Mouse (Mus musculus): Measurements from ENCODE around the gene Wnt7a.

The Wnt7a gene

GRCm38 (mm10) chr6:91339612-91340246 is 71.4 kb downstream of the Wnt7a start:
- DNase-seq (ENCODE audit: low spot score), result no peak

DNA sequence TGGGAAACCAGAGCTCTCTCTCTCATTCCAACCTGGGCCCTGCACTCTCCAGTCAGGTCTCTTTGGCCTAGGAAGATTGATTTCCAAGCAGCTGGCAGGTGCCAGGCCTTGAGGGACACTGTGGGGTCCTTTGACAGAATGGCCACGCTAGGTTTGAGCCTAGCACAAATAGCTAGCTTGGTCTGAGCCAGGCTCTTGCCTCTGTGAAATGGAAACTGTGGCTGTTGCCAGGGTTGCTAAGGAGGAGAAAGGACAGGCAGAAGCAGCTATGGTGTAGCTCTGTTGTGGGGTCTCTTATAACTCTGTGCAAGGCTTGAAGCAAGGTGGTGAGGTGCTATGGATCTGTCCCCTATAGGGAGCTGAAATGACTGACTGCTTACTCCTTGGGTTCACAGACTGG is 75.7 kb downstream of the Wnt7a start:
- no peak for DNase-seq (ENCODE audit: low spot score)

- no peak for DNase-seq (ENCODE audit: low spot score)
Observed at GRCm38 (mm10) chr6:91331886-91332285, 79.3 kb downstream of the Wnt7a start.

- DNase-seq (ENCODE audit: low spot score), result no peak
Observed at GRCm38 (mm10) chr6:91325556-91325955, 85.6 kb downstream of the Wnt7a start.

- DNase-seq (ENCODE audit: low spot score), result no peak
Observed at GRCm38 (mm10) chr6:91324752-91325151, 86.4 kb downstream of the Wnt7a start.

DNA sequence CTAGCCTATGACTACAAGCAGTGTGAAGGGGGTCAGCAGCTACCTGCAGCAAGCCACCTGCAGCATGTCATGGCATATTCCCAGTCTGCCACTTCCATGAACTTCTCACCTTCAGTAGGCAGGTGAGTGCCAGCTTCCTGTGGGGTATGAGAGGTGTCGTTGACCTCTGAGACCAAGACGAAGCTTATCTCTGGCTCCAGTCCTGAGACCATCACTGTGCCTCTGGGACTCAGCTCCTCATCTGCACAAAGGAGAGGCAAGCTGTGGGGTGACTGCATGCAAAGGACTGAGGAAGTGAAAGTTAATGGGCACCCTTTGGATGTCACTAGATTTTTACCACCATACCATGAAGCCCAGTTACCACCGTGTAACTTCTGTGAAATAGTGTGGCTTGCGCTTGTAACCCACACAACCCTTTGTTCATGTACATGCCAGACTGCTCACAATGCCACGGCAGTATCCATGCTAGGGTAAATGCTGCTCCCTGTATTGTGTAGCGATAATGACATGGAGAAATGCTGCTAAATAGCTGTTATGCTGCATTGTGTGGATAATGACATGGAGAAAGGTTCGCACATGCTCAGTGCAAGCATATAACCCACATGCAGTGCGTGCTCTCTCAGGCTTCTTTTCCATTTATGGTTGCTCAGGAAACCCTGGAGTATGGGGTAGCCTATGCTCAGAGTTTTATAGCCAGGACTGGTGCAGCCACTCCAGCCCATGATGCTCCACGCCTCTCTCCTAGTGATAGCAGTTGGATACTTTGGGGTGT is 89.0 kb downstream of the Wnt7a start:
- DNase-seq (ENCODE audit: low spot score), result no peak

Measured in ovary, postnatal 10 days (tissue).